Mouse (Mus musculus) stomach, postnatal 0 days (tissue): ENCODE data around the gene Slc6a6. TPM values are rescaled to one million over a fixed set of nuclear protein-coding genes. Genes with fewer than 3 reads are reported as not detected.

Experiments used
- ATAC-seq: fragments of 200-750 bp; cut with Nextera tagmentation; 2 replicates; pipeline ENCODE4 v1.8.0; 2017; ENCODE audit not compliant: low FRiP score, low TSS enrichment
- DNase-seq: peaks from one replicate; pipeline ENCODE4 v3.0.0-alpha.2; 2016; ENCODE audit warnings: low spot score
- H3K27ac ChIP-seq: fragments of 300-500 bp; sonication (generic); replicated peaks from 2 replicates; pipeline ENCODE4 v1.5.1; 2014; ENCODE audit warnings: mild to moderate bottlenecking, control low read depth
- H3K27me3 ChIP-seq: fragments of 300-500 bp; sonication (generic); 2 replicates; pipeline ENCODE4 v1.6.1; 2014; ENCODE audit warnings: low read length; ENCODE audit not compliant: control insufficient read depth, insufficient read depth
- H3K36me3 ChIP-seq: fragments of 300-500 bp; sonication (generic); 2 replicates; pipeline ENCODE4 v1.6.1; 2014; ENCODE audit warnings: low read length, mixed read lengths; ENCODE audit not compliant: control insufficient read depth, insufficient read depth
- H3K4me1 ChIP-seq: fragments of 300-500 bp; sonication (generic); replicated peaks from 2 replicates; pipeline ENCODE4 v1.6.1; 2014; ENCODE audit warnings: antibody characterized with exemption; ENCODE audit not compliant: control insufficient read depth, insufficient read depth
- H3K4me2 ChIP-seq: fragments of 300-500 bp; sonication (generic); replicated peaks from 2 replicates; pipeline ENCODE4 v1.6.1; 2014; ENCODE audit warnings: low read depth, mild to moderate bottlenecking, control low read depth, moderate library complexity
- H3K4me3 ChIP-seq: fragments of 300-500 bp; sonication (generic); 2 replicates; pipeline ENCODE4 v1.5.1; 2014; ENCODE audit warnings: low read depth, low read length, control low read depth
- H3K9ac ChIP-seq: fragments of 300-500 bp; sonication (generic); 2 replicates; pipeline ENCODE4 v1.6.1; 2014; ENCODE audit warnings: mild to moderate bottlenecking, low read length, control low read depth, mixed read lengths
- H3K9me3 ChIP-seq: fragments of 300-500 bp; sonication (generic); 2 replicates; pipeline ENCODE4 v1.6.1; 2016; ENCODE audit warnings: low read length; ENCODE audit not compliant: control insufficient read depth
- CTCF ChIP-seq: IDR thresholded peaks from 2 replicates; pipeline ENCODE4 v1.5.1; 2016; ENCODE audit warnings: antibody characterized with exemption, low read depth, mild to moderate bottlenecking, moderate library complexity
- EP300 ChIP-seq: optimal IDR thresholded peaks from 2 replicates; pipeline ENCODE3; 2016; ENCODE audit warnings: antibody characterized with exemption
- WGBS: fragments of 180-500 bp; shearing (Covaris S2); extraction: QIAGEN DNeasy Blood & Tissue Kit; methylation state at CpG from one replicate; pipeline ENCODE4 v1.1.7; 2014; 5-methylcytosine and 5-hydroxymethylcytosine counted together
- polyA plus RNA-seq: library from polyadenylated mRNA; unstranded; fragments of >200 nt; fragmentation: Nextera tagmentation; extraction: Ambion mirVana; gene quantifications from 2 replicates; pipeline ENCODE4 v1.2.1, GENCODE M21; 2015

Gene Slc6a6
- polyA plus RNA-seq, 1 experiment from 2014 or later = 66.5 TPM

- Histone ChIP-seq H3K4me3 (no peak overlapping the region), H3K9ac (no peak overlapping the region), H3K36me3 (peaks cover 8% of the 10 kb centered on the region; the same call in 1 of the 2 replicates), H3K9me3 (no peaks in the 10 kb centered on the region), H3K4me2 (no peak overlapping the region), H3K27ac (peak overlapping the region; percentile 45), H3K27me3 (no peaks in the 10 kb centered on the region), H3K4me1 (no peaks in the 10 kb centered on the region)
- ATAC-seq = no peak
- no peak for TF ChIP-seq CTCF
- TF ChIP-seq EP300 = no peak
- no peak for DNase-seq
- 49% methylated on average over 13 of the region's 13 CpGs for WGBS
Measured at GRCm38 (mm10) chr6:91706072-91706776, 22.4 kb downstream of the Slc6a6 start.

- 80% methylated on average over 8 of the region's 8 CpGs for WGBS
- Histone ChIP-seq H3K9me3 (no peaks in the 10 kb centered on the region), H3K27ac (no peak overlapping the region; the same call in 1 of the 2 replicates), H3K4me1 (peaks cover 4% of the 10 kb centered on the region), H3K4me2 (no peak overlapping the region), H3K36me3 (peaks cover 11% of the 10 kb centered on the region), H3K9ac (no peak overlapping the region), H3K27me3 (no peaks in the 10 kb centered on the region), H3K4me3 (no peak overlapping the region)
- TF ChIP-seq EP300 (no peak), CTCF (no peak)
- no peak for DNase-seq
- ATAC-seq = no peak
Measured at GRCm38 (mm10) chr6:91707276-91707885, 23.5 kb downstream of the Slc6a6 start.

GRCm38 (mm10) chr6:91707886-91708564 lies 24.2 kb downstream of the Slc6a6 start:
- H3K36me3 ChIP-seq = peaks cover 8% of the 10 kb centered on the region
- TF ChIP-seq CTCF = no peak
- TF ChIP-seq EP300 = no peak
- H3K4me3 ChIP-seq = no peak overlapping the region
- H3K9ac ChIP-seq = no peak overlapping the region
- H3K4me1 ChIP-seq = peaks cover 11% of the 10 kb centered on the region
- no peak for ATAC-seq
- H3K27ac ChIP-seq = no peak overlapping the region; the same call in 1 of the 2 replicates
- H3K9me3 ChIP-seq = no peaks in the 10 kb centered on the region
- no peak overlapping the region for H3K4me2 ChIP-seq
- no peak for DNase-seq
- 75% methylated on average over 11 of the region's 11 CpGs for WGBS
- H3K27me3 ChIP-seq = no peaks in the 10 kb centered on the region

- ATAC-seq (no peak), DNase-seq (no peak)
- Histone ChIP-seq H3K27ac (no peak overlapping the region), H3K9ac (no peak overlapping the region), H3K36me3 (peaks cover 6% of the 10 kb centered on the region), H3K4me3 (no peak overlapping the region), H3K27me3 (no peaks in the 10 kb centered on the region), H3K4me1 (peaks cover 11% of the 10 kb centered on the region), H3K4me2 (no peak overlapping the region), H3K9me3 (no peaks in the 10 kb centered on the region)
- TF ChIP-seq CTCF (peak; percentile 50; the same call in 1 of the 2 replicates), EP300 (no peak)
- WGBS = 92% methylated on average over 1 of the region's 2 CpGs
Measured at GRCm38 (mm10) chr6:91708919-91709318, 25.1 kb downstream of the Slc6a6 start.

GRCm38 (mm10) chr6:91710345-91710930 lies 26.6 kb downstream of the Slc6a6 start:
- WGBS = 46% methylated on average over 6 of the region's 6 CpGs

More at GRCm38 (mm10) chr6:91710345-91710930, 26.6 kb downstream of the Slc6a6 start:
- Histone ChIP-seq H3K36me3 (peaks cover 6% of the 10 kb centered on the region), H3K9me3 (no peaks in the 10 kb centered on the region), H3K4me3 (no peak overlapping the region), H3K4me1 (peaks cover 11% of the 10 kb centered on the region), H3K9ac (no peak overlapping the region), H3K27me3 (no peaks in the 10 kb centered on the region), H3K27ac (peak overlapping the region; percentile 45), H3K4me2 (no peak overlapping the region)
- DNase-seq (no peak), ATAC-seq (no peak)
- TF ChIP-seq EP300 = no peak
- TF ChIP-seq CTCF = no peak
